Mouse (Mus musculus) liver, postnatal 0 days (tissue): ENCODE measurements around the gene Cdk5r1.

ENCODE experiments used
- CTCF ChIP-seq: sonication (generic); IDR thresholded peaks from 2 replicates; pipeline ENCODE4 v1.5.1; 2016; ENCODE audit warnings: antibody characterized with exemption, low read depth
- EP300 ChIP-seq: IDR thresholded peaks from 2 replicates; pipeline ENCODE4 v1.6.1; 2016; ENCODE audit warnings: antibody characterized with exemption, low read depth, mild to moderate bottlenecking

DNA sequence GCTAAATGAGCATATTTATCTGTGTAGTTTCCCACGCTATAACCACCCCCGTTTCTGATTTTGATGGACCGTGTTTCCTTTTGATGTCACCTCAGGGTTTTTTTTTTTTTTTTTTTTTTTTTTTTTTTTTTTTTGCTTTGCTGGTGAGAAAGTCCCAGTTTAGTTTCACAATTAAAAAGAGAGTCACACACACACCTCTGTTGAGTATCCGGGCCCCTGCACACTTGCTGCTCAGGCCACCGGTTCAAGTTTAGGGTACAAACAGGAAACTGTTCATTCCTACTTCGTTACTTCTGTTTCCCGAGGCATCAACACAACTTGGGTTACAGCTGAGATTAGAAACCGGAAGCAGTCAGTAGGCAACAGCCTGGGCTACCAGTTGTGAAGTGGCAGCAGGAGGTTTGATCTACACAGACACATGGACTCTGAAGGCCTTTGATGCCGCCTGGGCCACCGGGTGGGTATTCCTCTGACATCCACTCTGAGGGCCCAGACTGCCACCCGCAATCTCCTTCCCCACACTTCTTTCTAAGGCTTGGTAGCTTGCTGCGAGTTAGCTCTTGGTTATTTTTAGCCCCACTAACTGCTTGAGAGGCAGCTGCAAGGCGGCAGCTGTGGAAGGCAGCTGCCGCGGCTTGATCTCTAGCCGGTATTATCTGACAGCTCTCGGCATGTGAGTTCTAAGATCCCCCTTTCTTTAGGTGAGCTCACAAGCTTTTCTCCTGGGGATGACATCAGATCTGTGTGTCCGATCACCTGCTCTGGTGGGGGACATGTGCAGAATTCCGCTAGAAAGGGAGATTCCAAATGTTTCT lies 31.7 kb downstream of the Cdk5r1 start:
- TF ChIP-seq EP300 (0 out of 2 replicates have a peak, but pooled peaks have one; percentile 30), CTCF (no peak)
